Mouse (Mus musculus) lung, postnatal 14 days (tissue): ENCODE results near the gene Ddx49.

ENCODE experiments used
- DNase-seq: peaks from one replicate; pipeline ENCODE4 v3.0.0; 2021

The Ddx49 gene

DNA sequence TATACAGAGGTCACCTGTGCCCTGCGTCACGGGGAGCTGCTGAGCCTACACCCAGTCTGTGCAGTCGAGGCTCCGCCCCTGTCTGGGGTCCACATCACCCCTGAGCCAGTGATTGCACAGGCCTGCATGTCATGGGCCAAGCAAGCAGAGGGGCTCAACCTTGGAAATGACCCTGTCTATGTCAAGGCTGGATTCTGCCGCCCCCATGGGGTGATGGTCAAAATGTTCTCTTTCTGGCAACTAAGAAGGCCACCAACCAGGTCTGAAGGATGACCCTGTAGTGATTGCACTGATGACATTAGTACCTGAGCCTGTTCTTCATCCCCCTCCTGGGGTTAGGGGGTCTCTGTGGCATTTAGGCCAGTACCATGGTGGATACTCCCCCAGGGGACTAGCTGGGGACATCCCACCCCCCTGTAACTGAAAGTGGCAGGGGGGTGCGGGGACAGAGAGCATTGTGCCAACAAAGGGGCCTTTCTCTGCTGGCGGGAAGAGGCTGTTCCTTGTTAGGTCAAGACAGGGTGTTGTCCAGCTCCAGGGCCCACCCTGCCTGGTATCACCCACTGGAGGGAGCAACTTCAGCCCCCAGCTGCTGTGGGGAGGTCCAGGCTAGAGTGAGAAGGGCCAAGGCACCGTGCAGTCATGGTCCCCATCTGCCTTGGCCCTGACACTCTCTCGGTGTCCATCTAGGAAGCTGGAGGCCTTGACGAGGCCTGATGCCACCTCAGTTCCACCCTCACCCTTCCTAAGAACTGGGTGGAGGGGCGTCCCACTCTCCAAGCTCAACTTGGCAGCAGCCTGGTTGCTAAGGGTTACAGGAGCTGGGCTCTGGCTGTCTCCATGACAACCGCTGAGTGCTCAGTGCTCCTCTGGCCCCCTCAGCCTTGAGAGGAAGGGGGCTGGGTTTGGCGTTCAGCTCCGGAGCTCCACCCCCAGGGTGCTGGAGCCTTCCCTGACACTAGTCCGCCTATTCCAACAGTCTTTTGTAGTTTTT lies 14.5 kb upstream of the Ddx49 start:
- peak; percentile 31 for DNase-seq

GRCm38 (mm10) chr8:70315624-70316510 lies 13.6 kb upstream of the Ddx49 start, which contains the start of gene Cers1:
Gene Cers1 (plus strand): TSS chr8:70315775.
- peak; percentile 59 for DNase-seq

DNA sequence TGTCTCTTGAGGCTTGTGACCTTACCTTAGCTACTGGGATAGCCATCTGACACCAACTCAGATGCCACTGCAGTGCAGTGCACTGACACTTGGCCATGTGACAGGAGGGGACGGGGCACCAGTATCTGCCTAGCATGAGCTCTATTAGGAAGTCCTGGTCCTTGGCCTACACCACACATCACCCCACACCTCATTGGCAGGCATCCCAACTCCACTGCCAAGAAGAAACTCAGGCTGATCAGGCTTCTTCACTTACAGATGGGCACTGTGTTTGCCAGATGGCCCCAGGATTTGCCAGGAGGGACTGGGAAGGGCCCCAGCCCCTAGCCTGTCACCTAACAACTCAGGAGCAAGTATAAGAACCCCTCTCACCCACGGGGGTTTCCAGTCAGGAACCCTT lies 11.1 kb upstream of the Ddx49 start:
- DNase-seq: no peak

DNA sequence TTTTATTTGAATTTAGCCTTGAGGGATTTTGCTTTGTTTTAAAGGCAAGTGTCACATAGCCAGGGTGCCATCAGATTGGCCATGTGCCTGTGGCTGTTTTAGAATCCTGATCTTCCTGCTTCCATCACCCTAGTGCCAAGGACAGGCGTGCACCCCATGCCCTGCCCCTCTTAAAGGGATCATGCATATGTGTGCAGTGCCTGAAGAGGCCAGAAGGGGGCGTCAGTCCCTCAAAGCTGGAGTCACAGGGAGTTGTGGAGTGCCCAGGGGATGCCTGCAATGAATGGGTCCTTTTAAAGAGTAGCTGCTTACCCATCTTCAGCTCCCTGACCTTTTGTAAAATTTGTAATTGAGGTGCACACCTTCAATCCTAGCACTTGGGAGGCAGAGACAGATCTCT lies 7.0 kb upstream of the Ddx49 start:
- DNase-seq: no peak

DNA sequence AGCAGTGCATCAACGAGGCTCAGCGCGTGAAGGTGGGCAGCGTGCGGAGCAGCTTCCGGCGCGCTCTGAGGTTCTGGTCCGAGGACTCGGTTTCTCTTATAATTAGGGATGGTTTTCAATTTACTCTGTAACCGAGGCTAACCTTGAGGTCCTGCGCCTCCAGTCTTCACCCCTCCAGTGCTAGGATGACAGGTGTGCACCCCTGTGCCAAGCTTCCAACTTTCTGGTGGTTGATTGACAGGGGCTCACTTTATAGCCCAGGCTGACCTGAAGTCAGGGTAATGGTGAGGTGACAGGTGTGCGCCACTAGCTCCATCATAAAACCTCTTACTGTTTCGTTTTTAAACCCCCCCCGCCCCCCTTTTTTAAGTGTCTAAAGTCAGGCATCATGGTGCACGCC lies 612 bp upstream of the Ddx49 start:
- no peak for DNase-seq

GRCm38 (mm10) chr8:70300881-70301280 lies 1.4 kb downstream of the Ddx49 start:
- no peak for DNase-seq

- DNase-seq: peak; percentile 54
Observed at GRCm38 (mm10) chr8:70293988-70294405, 8.3 kb downstream of the Ddx49 start.

GRCm38 (mm10) chr8:70286737-70287136 lies 15.6 kb downstream of the Ddx49 start:
- no peak for DNase-seq

DNA sequence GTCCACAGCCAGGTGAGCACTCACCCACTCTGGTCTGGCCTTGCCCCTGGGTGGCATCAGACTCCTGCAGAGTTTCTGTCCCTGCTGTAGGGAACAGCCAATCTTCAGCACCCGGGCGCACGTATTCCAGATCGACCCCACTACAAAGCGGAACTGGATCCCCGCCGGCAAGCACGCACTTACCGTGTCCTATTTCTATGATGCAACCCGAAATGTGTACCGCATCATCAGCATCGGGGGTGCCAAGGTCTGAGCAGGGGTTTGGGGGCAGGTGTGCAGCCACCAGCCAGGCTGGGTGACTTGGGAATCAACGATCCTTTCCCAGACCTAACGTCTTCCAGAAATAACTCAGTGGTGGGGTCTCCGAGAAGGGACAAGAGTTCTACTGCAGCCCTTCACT lies 17.0 kb downstream of the Ddx49 start:
- no peak for DNase-seq

DNA sequence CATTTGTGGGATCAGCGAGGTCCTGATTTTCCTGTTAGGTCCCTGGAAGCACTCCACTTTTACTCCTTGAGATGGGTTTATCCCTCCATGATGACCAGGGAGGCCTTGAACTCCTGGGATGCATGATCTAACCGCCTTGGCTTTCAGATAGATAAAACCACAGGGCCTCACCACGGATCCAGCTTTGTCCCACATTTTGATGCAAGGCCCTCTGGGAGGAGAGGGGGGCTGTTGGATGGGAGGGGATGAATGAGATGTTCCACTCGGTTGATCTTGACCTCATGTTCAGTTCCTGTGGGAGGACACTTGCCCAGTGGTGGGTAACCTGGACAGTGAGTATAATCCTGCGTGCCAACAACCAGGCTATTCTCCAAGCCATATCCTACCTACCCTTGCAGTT lies 17.9 kb downstream of the Ddx49 start:
- no peak for DNase-seq

DNA sequence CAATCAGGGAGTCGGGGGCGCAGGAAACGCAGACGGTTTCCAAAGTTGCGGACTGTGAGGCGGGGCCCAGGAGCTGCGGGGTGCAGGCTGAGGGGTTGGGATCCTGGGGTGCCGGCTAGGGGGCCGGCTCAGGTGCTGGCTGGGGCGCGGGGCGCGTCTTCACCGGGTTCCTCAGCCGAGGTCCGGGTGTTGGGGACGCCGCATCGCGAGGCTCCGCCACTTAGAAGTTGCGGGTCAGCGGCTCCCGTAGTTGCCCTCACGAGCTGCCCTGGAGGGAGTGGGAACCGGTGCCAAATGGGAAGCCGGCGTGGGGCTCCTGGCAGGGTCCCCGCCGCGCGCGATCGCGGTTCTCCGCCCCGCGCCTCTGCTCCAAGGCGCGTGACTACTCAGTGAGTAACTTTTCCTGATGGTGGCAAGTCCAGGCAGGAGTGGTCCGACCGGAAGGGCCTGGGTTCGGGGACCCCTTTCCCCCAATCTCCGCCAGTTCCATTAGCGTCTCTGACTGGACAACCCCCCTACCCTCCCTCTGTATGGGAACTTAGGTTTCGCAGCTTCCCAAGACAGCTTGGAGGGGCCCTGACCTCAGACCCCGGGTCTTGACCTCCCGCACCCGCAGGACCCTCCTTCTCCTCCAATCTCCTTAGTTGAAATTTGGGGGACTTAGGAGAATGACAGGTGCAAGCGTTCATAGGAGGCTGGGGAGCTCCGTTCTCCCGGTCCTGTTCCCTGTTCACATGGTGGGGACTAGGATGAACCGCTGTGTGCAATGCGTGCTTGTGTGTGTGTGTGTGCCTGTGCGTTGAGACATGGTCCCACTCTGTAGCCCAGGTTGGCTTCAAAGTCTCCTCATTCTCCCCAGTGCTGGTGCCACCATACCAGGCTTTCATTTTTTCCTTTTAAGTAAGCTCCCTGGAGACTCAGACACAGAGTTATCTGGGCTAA lies 18.9 kb downstream of the Ddx49 start:
- peak; percentile 41 for DNase-seq

- peak; percentile 94 for DNase-seq
Observed at GRCm38 (mm10) chr8:70282603-70283135, 19.6 kb downstream of the Ddx49 start, which contains the start of gene Homer3. Gene Homer3 (plus strand): TSS chr8:70282827.

DNA sequence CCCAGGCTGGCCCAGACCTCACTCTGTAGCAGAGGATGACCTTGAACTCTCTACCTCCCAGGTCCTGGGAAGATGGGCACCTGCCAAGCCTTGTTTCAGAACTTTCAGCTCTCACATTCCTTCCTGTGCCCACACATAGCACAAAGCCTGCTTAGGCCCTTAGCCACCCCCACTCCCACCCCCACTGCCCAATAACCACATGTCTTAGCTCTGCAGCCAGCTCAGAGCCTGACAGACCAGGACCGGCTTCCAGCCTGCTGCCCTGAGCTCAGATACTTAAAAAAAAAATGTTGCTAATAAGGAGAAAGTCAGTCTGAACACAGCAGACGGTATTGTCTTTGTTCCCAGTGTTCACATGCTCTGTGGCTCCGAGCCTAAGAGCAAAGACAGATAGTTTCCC lies 21.3 kb downstream of the Ddx49 start:
- no peak for DNase-seq

- no peak for DNase-seq
Observed at GRCm38 (mm10) chr8:70279266-70279665, 23.0 kb downstream of the Ddx49 start.

GRCm38 (mm10) chr8:70278175-70278574 lies 24.1 kb downstream of the Ddx49 start:
- no peak for DNase-seq

GRCm38 (mm10) chr8:70276476-70276875 lies 25.8 kb downstream of the Ddx49 start:
- DNase-seq: peak; percentile 51

GRCm38 (mm10) chr8:70274350-70274749 lies 27.9 kb downstream of the Ddx49 start:
- DNase-seq: no peak

GRCm38 (mm10) chr8:70272949-70273348 lies 29.3 kb downstream of the Ddx49 start:
- DNase-seq: peak; percentile 41

- peak; percentile 66 for DNase-seq
Observed at GRCm38 (mm10) chr8:70268799-70269565, 33.3 kb downstream of the Ddx49 start.

- no peak for DNase-seq
Observed at GRCm38 (mm10) chr8:70268311-70268710, 34.0 kb downstream of the Ddx49 start.

- no peak for DNase-seq
Observed at GRCm38 (mm10) chr8:70267674-70268073, 34.6 kb downstream of the Ddx49 start.
